Mouse (Mus musculus) macrophage (primary cell): ENCODE results near the gene Chpf. TPM values are rescaled to one million over a fixed set of nuclear protein-coding genes. Genes with fewer than 3 reads are reported as not detected.

Experiments
- H3K27ac ChIP-seq: fragments of 350-480 bp; formaldehyde crosslinking; 2 replicates; pipeline ENCODE4 v1.9.0; 2021
- H3K36me3 ChIP-seq: fragments of 350-480 bp; formaldehyde crosslinking; 2 replicates; pipeline ENCODE4 v1.9.0; 2021; ENCODE audit errors: inconsistent target
- H3K4me3 ChIP-seq: fragments of 350-480 bp; formaldehyde crosslinking; 2 replicates; pipeline ENCODE4 v1.9.0; 2021; ENCODE audit errors: inconsistent target
- H3K79me2 ChIP-seq: fragments of 350-480 bp; formaldehyde crosslinking; 2 replicates; pipeline ENCODE4 v1.9.0; 2021; ENCODE audit errors: inconsistent target
- WGBS: methylation state at CpG from one replicate; pipeline ENCODE4 v1.1.7; 2026; ENCODE audit warnings: inconsistent platforms; ENCODE audit not compliant: missing documents; 5-methylcytosine and 5-hydroxymethylcytosine counted together
- polyA plus RNA-seq: library from polyadenylated mRNA; stranded (reverse); fragments of 250-400 nt; gene quantifications from 3 replicates; pipeline ENCODE4 v1.2.4, GENCODE M21; 2018; ENCODE audit warnings: inconsistent platforms

Chpf gene
- polyA plus RNA-seq, 1 experiment from 2014 or later, result 0.09 TPM

DNA sequence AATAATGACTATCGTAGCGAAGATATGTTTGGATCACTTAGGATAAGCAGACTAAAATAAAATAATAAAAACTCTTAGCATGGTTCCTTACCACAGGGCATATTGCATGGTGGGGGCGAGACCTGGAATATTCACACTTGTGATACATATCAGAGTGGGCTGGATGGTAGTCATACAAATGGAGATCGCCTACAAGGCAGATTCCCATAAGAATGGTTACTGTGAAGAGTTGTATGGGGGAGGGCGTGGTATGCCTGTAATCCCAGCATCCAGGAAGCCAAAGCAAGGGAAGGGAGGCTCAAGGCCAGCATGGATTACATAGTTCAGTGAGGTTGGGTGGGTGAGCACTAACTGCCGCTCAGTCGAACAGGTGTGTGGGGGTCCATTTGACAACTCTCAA, 1.6 kb upstream of the Chpf start:
- Histone ChIP-seq H3K79me2 (no peaks in the 10 kb centered on the region), H3K36me3 (no peaks in the 10 kb centered on the region), H3K4me3 (no peak overlapping the region), H3K27ac (no peak overlapping the region)
- 78% methylated on average over 7 of the region's 7 CpGs for WGBS

DNA sequence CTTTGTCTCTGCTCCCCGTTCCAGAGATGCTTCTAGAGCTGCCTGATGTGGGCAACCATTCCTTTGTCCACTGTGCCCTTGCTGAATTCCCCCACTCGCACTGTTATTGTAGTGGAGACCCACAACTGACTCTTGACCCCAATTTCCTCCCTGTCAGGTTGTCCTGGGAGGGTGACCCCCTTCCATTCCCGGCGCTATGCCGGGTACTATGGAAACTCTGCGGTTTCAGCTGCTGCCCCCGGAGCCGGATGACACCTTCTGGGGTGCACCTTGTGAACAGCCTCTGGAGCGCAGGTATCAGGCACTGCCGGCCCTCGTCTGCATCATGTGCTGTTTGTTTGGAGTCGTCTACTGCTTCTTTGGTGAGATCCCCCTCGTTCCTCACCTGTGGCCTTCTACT, 929 bp upstream of the Chpf start:
- WGBS, result 32% methylated on average over 13 of the region's 13 CpGs
- no peak overlapping the region for H3K27ac ChIP-seq
- no peak overlapping the region for H3K4me3 ChIP-seq
- no peaks in the 10 kb centered on the region for H3K36me3 ChIP-seq
- no peaks in the 10 kb centered on the region for H3K79me2 ChIP-seq

DNA sequence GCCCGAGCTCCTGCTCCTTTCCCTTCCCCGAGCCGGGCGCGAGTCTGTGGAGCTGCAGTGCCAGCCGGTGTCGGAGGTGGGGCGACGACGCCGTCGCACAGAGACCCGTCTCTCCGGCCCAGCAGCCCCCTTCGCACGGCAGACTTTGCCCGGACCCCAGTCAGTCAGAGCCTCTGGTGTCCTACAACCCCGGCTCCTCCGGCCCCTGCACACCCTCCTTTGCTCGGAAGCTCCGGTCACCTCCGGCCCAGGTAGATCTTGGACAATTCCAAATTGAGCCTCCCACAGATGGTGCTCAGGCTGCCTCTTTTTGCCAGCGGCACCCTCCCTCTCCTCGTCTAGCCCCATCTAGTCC, 505 bp upstream of the Chpf start:
- no peak overlapping the region for H3K4me3 ChIP-seq
- no peaks in the 10 kb centered on the region for H3K36me3 ChIP-seq
- WGBS, result 2% methylated on average over 18 of the region's 24 CpGs
- no peaks in the 10 kb centered on the region for H3K79me2 ChIP-seq
- no peak overlapping the region for H3K27ac ChIP-seq

DNA sequence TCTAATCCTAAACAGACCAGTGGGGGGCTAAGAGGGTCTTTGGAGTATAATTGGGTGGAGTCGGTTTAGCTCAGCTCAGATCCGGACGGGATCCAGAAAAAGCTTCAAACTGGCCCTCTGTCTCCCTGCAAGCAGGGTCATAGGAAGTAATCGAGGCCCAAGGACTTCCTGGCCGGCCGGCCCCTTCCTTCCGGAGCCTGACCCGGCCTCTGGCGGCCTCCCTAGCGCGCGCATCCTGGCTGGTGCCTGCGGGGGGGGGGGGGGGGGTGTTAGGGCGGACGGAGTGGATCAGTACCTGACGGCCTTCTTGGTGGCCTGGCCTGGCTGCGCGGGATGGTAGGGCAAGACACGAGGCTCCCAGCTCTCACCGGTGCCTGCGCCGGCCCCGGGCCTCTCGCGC, 610 bp downstream of the Chpf start:
- no peak overlapping the region for H3K4me3 ChIP-seq
- WGBS, result 0% methylated on average over 10 of the region's 25 CpGs
- H3K27ac ChIP-seq, result no peak overlapping the region
- H3K36me3 ChIP-seq, result no peaks in the 10 kb centered on the region
- H3K79me2 ChIP-seq, result no peaks in the 10 kb centered on the region

DNA sequence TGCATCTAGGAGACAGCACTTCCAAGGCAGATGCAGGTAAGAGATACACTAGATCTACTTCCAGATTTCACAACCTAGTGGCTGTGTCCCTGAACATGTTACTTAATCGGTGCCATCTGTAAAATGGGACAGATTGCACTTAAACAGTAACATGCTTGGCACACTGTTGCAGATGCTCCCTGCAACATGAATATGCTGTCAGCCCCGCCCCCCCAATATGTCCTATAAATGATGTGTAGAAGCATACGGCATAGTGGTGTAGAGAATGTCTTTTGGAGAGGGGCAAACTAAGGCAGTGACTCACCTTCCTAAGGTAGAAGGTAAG, 1.2 kb downstream of the Chpf start:
- WGBS, result 49% methylated on average over 3 of the region's 3 CpGs
- no peaks in the 10 kb centered on the region for H3K36me3 ChIP-seq
- H3K79me2 ChIP-seq, result no peaks in the 10 kb centered on the region
- H3K4me3 ChIP-seq, result no peak overlapping the region
- H3K27ac ChIP-seq, result no peak overlapping the region

DNA sequence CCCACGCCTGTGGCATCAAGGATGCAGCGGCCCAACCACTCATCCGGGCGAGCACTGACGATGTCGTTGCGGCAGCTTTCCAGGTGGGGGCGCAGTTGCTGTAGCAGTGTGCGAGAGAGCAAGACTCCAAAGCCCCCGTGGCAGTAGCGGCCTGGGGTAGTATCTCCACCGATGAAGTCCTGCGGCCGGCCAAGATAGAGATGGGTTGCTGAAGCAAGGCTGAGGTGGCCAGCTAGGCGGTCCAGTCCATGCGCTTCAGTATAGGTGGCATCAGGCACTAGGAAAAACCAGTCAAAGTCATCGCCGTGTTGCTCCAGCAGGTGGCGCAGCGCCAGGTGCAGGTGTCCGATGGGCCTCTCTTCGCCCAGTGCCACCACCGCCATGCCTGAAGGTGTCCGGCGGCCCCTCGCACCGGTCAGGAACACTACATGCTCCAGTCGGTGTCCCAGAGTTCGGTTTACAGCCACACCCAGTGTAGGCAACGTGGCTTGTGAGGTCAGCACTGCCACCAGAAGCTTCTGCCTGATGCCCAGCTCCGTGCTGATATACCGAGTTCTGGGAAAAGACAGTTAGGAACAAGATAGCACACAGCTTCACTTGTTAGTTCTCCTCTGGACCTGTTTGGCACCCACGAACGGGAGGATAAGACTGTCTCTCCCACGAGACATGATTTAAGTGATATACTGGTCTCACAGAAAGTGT, 1.7 kb downstream of the Chpf start:
- no peaks in the 10 kb centered on the region for H3K79me2 ChIP-seq
- H3K36me3 ChIP-seq, result no peaks in the 10 kb centered on the region
- no peak overlapping the region for H3K27ac ChIP-seq
- WGBS, result 12% methylated on average over 35 of the region's 35 CpGs
- no peak overlapping the region for H3K4me3 ChIP-seq

DNA sequence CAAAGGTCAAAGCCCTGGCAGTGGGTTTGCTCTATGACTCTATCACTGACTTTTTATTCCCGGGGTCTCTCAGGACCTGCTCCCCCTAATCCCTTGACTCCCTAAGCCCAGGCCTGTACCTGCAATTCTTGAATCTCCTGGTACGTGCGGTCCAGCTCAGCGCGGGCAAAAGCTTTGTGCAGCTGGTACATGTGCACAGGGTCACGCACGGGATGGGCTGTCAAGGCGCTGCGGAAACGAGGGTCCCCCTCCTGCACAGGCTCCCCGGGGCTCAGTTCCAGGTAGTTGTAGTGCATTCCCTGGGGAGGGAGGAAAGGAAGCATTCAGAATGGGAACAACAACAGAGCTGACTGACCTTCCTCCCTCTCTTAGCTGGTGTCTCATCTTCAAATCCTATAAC, 2.7 kb downstream of the Chpf start:
- 91% methylated on average over 9 of the region's 11 CpGs for WGBS
- no peak overlapping the region for H3K4me3 ChIP-seq
- H3K79me2 ChIP-seq, result no peaks in the 10 kb centered on the region
- no peak overlapping the region for H3K27ac ChIP-seq
- no peaks in the 10 kb centered on the region for H3K36me3 ChIP-seq

DNA sequence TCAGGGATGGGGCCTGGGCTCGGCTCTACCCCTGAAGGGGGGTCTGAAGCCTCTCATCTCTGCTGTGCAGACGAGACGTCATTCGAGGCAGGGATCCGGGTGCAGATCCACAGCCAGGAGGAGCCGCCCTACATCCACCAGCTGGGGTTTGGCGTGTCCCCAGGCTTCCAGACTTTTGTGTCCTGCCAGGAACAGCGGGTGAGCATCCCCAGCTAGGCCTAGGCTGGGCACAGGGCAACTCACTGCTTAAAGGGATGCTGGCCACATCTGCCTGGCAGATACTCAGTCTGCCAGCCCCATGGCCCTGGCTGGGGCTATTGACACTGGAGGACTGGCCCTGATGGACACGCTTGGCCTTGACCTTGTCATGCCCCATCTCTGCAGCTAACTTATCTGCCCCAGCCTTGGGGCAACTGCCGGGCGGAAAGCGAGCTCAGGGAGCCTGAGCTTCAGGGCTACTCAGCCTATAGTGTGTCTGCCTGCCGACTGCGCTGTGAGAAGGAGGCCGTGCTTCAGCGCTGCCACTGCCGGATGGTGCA, 9.8 kb downstream of the Chpf start:
- H3K27ac ChIP-seq, result no peak overlapping the region
- WGBS, result 84% methylated on average over 17 of the region's 17 CpGs

DNA sequence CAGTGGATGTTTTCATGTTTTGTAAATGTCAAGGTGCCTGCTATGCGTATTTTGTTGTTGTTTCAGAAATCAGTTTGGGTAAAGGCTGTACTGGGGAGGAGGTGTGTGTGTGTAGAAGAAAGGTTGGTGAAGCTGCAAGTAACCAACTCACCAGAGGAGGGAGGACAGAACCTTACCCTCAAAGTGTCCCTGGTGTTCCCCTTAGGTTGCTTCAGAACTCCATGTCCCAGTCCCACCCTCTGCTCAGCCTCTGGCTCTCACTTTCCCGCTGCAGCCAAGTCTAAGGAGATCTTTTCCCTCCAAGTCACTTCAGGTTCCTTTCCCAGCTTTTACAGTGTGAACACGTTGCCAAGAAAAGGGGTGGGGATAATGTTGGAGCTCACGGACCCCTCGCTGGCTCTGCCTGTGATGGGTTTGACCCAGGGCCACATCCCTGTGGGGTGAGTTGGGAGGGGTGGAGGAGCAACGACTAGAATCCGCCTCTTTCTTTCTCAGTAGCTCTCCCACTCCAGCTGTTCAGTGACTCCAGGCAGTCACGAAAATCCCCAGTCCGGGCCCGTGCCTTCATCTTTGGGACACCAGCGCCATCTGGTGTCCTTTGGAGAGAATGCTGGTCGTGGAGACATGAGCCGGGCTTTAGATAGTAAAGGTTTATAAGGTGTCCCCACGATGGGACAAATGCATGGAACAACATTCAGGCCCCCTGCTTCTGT, 11.7 kb downstream of the Chpf start:
- H3K27ac ChIP-seq, result no peak overlapping the region
- H3K79me2 ChIP-seq, result no peaks in the 10 kb centered on the region
- H3K4me3 ChIP-seq, result no peak overlapping the region
- WGBS, result 14% methylated on average over 14 of the region's 14 CpGs
- H3K36me3 ChIP-seq, result no peaks in the 10 kb centered on the region

More for the DNA sequence above, 9.8 kb downstream of the Chpf start:
- Histone ChIP-seq H3K4me3 (no peak overlapping the region), H3K79me2 (no peaks in the 10 kb centered on the region), H3K36me3 (no peaks in the 10 kb centered on the region)

DNA sequence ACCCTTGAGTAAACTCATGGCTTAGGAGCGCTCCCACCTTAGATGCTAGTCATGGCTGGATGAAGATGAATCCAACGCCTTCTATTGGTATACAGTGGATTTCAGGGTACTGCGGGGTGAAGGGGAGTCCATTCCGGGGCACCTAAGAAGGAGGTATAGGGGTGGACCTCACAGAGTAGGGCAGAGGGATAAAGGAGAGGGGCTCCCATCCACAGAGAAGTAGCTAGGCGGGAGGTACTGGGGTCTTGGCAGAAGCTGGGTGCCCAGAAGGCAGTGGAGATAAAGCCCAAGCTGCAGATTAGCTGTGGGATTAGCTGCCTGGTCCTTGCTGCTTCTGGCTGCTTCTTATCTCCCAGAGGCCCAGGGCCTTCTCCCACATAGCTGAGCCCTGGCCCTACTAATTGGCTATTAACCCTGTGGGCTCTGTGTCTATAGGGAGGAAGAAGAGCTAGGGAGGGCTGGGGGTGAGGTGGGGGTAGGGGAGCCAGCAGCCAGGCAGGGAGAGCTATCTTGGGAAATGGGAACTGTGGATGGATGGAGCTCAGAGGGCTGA, 15.4 kb downstream of the Chpf start:
- Histone ChIP-seq H3K4me3 (no peak overlapping the region), H3K27ac (no peak overlapping the region), H3K79me2 (no peaks in the 10 kb centered on the region), H3K36me3 (no peaks in the 10 kb centered on the region)
- 87% methylated on average over 5 of the region's 5 CpGs for WGBS

DNA sequence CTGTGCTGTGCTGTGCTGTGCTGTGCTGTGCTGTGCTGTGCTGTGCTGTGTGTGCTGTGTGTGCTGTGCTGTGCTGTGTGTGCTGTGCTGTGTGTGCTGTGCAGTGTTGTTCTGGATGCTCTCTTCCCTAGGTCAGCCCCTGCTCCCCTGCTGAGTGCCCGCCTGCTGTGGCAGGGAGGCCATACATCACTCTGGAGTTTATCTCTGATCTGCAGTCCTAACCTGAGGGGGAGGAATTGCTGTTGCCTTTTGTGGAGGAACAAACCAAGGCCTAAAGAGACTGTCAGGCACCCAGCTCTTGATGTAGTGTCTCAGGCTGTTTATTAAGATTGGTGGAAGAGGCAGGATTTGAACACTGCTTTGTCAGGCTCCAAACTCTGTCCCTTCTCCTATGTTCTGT, 16.5 kb downstream of the Chpf start:
- Histone ChIP-seq H3K4me3 (no peak overlapping the region), H3K36me3 (no peaks in the 10 kb centered on the region), H3K79me2 (no peaks in the 10 kb centered on the region), H3K27ac (no peak overlapping the region)
- 38% methylated on average over 1 of the region's 1 CpGs for WGBS

DNA sequence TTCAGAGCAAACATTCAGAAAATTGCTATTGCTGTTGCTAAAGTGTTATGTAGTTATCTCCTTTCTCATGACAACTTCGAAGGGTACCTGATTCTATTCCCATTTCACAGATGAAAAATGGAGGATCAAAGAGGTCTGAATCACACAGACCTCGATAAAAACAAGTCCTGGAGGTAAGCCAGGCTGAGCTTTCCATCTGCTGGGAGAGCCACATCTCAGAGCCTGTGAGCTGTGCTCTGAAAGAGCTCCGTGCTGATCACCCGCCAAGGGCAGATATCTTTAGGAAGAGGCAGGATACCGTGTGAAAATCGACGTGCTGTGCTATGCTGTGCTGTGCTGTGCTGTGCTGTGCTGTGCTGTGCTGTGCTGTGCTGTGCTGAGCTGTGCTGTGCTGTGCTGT, 18.8 kb downstream of the Chpf start:
- 81% methylated on average over 7 of the region's 7 CpGs for WGBS
- H3K27ac ChIP-seq, result no peak overlapping the region
- no peak overlapping the region for H3K4me3 ChIP-seq
- no peaks in the 10 kb centered on the region for H3K79me2 ChIP-seq
- H3K36me3 ChIP-seq, result no peaks in the 10 kb centered on the region

DNA sequence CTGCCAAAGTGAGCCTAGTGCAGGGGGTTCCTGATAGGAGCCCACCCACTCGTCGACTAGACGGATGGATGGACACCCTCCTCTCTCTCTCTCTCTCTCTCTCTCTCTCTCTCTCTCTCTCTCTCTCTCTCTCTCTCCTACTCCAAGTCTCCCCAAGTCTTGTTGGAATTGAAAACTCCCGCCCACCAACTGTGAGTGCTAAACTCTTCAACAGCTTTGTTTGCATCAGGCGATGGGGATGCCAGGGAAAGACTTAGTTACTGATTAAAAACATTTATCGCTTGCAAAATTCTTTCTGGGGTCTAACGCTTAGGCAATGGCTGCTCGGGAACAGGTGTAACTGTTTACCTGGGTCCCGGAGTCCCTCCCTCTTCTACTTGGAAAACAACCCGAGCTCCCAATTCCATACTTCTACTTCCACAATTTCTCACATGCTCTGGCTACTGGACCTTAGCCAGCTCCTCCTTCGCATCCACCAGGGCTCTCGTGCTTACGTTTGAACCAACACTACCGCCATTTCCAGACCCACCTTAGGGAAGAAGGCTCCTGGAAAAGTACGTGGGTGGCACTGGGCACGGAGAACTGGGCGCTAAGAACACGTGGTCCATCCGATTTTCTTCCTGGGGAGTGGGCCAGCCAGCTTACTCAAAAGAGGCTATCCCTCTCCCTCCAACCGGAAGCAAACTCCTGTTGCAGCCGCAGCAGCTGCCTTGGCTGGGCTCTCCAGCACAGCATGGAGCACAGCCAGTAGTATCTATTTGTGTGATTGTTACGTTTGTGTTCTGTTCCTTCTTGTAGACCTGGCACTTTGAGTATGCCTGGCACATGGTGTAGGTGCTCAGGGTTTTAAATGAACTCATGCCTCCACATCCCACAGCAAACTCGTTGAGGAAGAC, 20.1 kb downstream of the Chpf start:
- H3K27ac ChIP-seq, result no peak overlapping the region
- H3K36me3 ChIP-seq, result no peaks in the 10 kb centered on the region
- no peaks in the 10 kb centered on the region for H3K79me2 ChIP-seq
- WGBS, result 34% methylated on average over 23 of the region's 23 CpGs
- H3K4me3 ChIP-seq, result no peak overlapping the region

DNA sequence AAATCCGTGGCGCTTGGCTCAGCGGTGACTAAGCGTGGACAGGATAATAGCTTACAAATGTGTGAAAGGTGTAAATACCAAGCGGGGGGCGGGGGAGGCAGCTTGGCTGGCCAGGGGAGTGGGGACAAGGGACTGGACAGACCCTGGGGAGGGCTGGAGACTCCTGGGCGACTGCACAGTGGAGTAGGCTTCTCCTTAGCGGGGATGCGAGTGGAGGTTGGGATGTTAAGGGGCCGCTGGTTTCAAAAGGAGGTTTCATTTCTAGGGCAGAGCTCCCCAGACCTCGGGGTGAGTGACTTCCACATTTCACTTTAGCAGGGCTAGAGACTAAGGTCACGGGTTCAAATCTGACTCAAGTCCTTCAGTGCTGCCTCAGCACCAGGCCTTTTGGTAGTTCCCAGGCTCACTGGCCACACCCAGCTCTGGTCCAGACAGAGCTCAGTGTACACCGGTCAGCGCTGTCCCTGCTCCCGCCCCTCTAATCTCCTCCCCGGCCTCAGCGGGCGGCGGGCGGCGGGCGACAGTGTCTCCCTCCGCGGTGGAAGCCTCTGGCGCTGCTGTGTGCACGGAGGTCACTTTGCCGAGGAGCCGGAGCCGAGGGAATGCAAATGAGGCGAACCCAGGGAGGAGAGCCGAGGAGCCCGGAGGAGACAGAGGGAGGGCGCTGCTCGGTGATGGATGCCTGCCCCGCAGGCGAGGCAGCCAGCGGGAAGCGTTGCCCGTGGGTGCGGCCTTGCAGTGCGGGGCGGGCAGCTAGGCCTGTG, 20.9 kb downstream of the Chpf start:
- no peaks in the 10 kb centered on the region for H3K79me2 ChIP-seq
- H3K36me3 ChIP-seq, result no peaks in the 10 kb centered on the region
- no peak overlapping the region for H3K27ac ChIP-seq
- 8% methylated on average over 42 of the region's 42 CpGs for WGBS
- no peak overlapping the region for H3K4me3 ChIP-seq
